Mouse (Mus musculus): ENCODE measurements around the gene 9130023H24Rik. TPM values are rescaled to one million over a fixed set of nuclear protein-coding genes. Genes with fewer than 3 reads are reported as not detected.

Gene 9130023H24Rik
- polyA plus RNA-seq, 1 experiment from 2014 or later: 10.2 TPM

DNA sequence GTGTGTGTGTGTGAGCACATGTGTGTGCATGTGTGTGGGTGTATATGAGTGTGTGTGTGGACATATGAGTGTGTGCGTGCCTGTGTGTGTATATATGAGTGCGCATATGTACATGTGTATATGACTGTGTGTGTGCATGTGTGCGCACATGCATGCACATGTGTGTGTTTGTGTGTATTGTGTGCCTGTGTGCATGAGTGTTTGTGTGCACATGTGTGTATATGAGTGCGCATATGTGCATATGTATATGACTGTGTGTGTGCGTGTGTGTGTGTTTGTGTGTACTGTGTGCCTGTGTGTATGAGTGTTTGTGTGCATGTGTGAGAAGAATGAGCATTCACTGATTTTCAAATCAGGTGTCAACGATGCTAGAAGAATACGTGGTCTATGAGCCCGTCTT lies 33.7 kb downstream of the 9130023H24Rik start:
- no peak overlapping the region for H3K4me2 ChIP-seq (ENCODE audit: low read depth, severe bottlenecking)
- no peaks in the 10 kb centered on the region for H3K27me3 ChIP-seq (ENCODE audit: control insufficient read depth, insufficient read depth, low read length)
- H3K4me1 ChIP-seq (ENCODE audit: control insufficient read depth, insufficient read depth, low read length): no peaks in the 10 kb centered on the region
- H3K4me3 ChIP-seq (ENCODE audit: low read depth, low read length): no peak overlapping the region
- WGBS: 93% methylated on average over 8 of the region's 8 CpGs
- no peak overlapping the region for H3K9ac ChIP-seq (ENCODE audit: low read length)
- no peaks in the 10 kb centered on the region for H3K9me3 ChIP-seq (ENCODE audit: control insufficient read depth, low read length)
- ATAC-seq (ENCODE audit: insufficient number of reproducible peaks, low FRiP score, low TSS enrichment, low read depth): no peak
- no peak overlapping the region for H3K27ac ChIP-seq (replicated peaks; ENCODE audit: low read depth, low read length)
- DNase-seq (ENCODE audit: low spot score): no peak
- H3K36me3 ChIP-seq (ENCODE audit: control insufficient read depth, insufficient read depth, low read length): no peaks in the 10 kb centered on the region

DNA sequence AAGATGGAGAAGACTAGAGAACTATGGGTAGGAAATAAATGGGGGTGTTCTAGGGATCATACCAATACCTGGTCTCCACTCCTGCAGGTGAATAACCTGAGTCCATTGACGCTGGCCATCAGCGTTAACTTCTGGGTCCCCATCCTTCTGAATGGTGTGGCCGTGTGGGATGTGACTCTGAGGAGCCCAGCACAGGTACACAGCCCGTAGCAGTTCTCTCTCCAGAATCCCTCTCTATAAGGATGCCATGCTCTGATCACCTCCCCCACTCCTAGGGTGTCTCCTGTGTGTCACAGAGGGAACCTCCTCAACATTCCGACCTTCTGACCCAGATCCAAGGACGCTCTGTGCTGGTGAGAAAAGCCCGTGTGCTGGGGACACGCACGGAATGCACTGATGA lies 34.8 kb downstream of the 9130023H24Rik start:
- no peak overlapping the region for H3K4me3 ChIP-seq (ENCODE audit: low read depth, low read length)
- DNase-seq (ENCODE audit: low spot score) (no peak), ATAC-seq (ENCODE audit: insufficient number of reproducible peaks, low FRiP score, low TSS enrichment, low read depth) (no peak)
- WGBS: 88% methylated on average over 9 of the region's 9 CpGs
- H3K27ac ChIP-seq (replicated peaks; ENCODE audit: low read depth, low read length): no peak overlapping the region
- no peaks in the 10 kb centered on the region for H3K36me3 ChIP-seq (ENCODE audit: control insufficient read depth, insufficient read depth, low read length)
- H3K4me2 ChIP-seq (ENCODE audit: low read depth, severe bottlenecking): no peak overlapping the region
- no peaks in the 10 kb centered on the region for H3K27me3 ChIP-seq (ENCODE audit: control insufficient read depth, insufficient read depth, low read length)
- no peaks in the 10 kb centered on the region for H3K4me1 ChIP-seq (ENCODE audit: control insufficient read depth, insufficient read depth, low read length)
- H3K9ac ChIP-seq (ENCODE audit: low read length): no peak overlapping the region
- H3K9me3 ChIP-seq (ENCODE audit: control insufficient read depth, low read length): no peaks in the 10 kb centered on the region

GRCm38 (mm10) chr7:128201607-128202006 lies 36.2 kb downstream of the 9130023H24Rik start:
- H3K4me1 ChIP-seq (ENCODE audit: control insufficient read depth, insufficient read depth, low read length): no peaks in the 10 kb centered on the region
- H3K36me3 ChIP-seq (ENCODE audit: control insufficient read depth, insufficient read depth, low read length): no peaks in the 10 kb centered on the region

More at GRCm38 (mm10) chr7:128201607-128202006, 36.2 kb downstream of the 9130023H24Rik start:
- no peaks in the 10 kb centered on the region for H3K9me3 ChIP-seq (ENCODE audit: control insufficient read depth, low read length)
- H3K4me3 ChIP-seq (ENCODE audit: low read depth, low read length): no peak overlapping the region
- DNase-seq (ENCODE audit: low spot score): no peak
- WGBS: 85% methylated on average over 9 of the region's 9 CpGs
- no peaks in the 10 kb centered on the region for H3K27me3 ChIP-seq (ENCODE audit: control insufficient read depth, insufficient read depth, low read length)
- no peak overlapping the region for H3K4me2 ChIP-seq (ENCODE audit: low read depth, severe bottlenecking)
- no peak overlapping the region for H3K9ac ChIP-seq (ENCODE audit: low read length)
- ATAC-seq (ENCODE audit: insufficient number of reproducible peaks, low FRiP score, low TSS enrichment, low read depth): no peak
- H3K27ac ChIP-seq (replicated peaks; ENCODE audit: low read depth, low read length): no peak overlapping the region

Other genes with a start within 250 kb of the 9130023H24Rik start
- 6.7 and 6.9 TPM in 2 replicates for gene Pycard, start 244.2 kb downstream of the 9130023H24Rik start, polyA plus RNA-seq (2014; fragmentation: Nextera tagmentation; extraction: Ambion mirVana)
- gene Trim72, start 234.1 kb downstream of the 9130023H24Rik start, polyA plus RNA-seq (2014; fragmentation: Nextera tagmentation; extraction: Ambion mirVana): 0.10 and 0.20 TPM in 2 replicates
- gene Itgam, start 175.4 kb downstream of the 9130023H24Rik start, polyA plus RNA-seq (2014; fragmentation: Nextera tagmentation; extraction: Ambion mirVana): 0.18 and 0.28 TPM in 2 replicates
- not detected in 2 replicates for gene Gm49368, start 175.3 kb downstream of the 9130023H24Rik start, polyA plus RNA-seq (2014; fragmentation: Nextera tagmentation; extraction: Ambion mirVana)
- not detected in 2 replicates for gene Itgax, start 108.5 kb downstream of the 9130023H24Rik start, polyA plus RNA-seq (2014; fragmentation: Nextera tagmentation; extraction: Ambion mirVana)
- gene Itgad, start 83.7 kb downstream of the 9130023H24Rik start, polyA plus RNA-seq (2014; fragmentation: Nextera tagmentation; extraction: Ambion mirVana): 0.16 TPM in 1 of 2 replicates, not detected in the other
- 0.70 and 0.92 TPM in 2 replicates for gene Cox6a2, start 31.6 kb downstream of the 9130023H24Rik start, polyA plus RNA-seq (2014; fragmentation: Nextera tagmentation; extraction: Ambion mirVana)
- gene Armc5, start 689 bp downstream of the 9130023H24Rik start, polyA plus RNA-seq (2014; fragmentation: Nextera tagmentation; extraction: Ambion mirVana): 9.7 and 10.0 TPM in 2 replicates
- gene Tgfb1i1, start 8.8 kb upstream of the 9130023H24Rik start, polyA plus RNA-seq (2014; fragmentation: Nextera tagmentation; extraction: Ambion mirVana): 14.3 and 15.6 TPM in 2 replicates
- gene Slc5a2, start 27.6 kb upstream of the 9130023H24Rik start, polyA plus RNA-seq (2014; fragmentation: Nextera tagmentation; extraction: Ambion mirVana): not detected in 2 replicates
- gene BC017158, start 60.1 kb upstream of the 9130023H24Rik start, polyA plus RNA-seq (2014; fragmentation: Nextera tagmentation; extraction: Ambion mirVana): 25.4 and 31.0 TPM in 2 replicates
- gene Rgs10, start 180.7 kb upstream of the 9130023H24Rik start, polyA plus RNA-seq (2014; fragmentation: Nextera tagmentation; extraction: Ambion mirVana): 5.9 and 7.0 TPM in 2 replicates
- 39.5 and 42.2 TPM in 2 replicates for gene Tial1, start 223.7 kb upstream of the 9130023H24Rik start, polyA plus RNA-seq (2014; fragmentation: Nextera tagmentation; extraction: Ambion mirVana)

Measured in limb, embryonic 11.5 days (tissue).